8 mouse cellular contexts compared by ENCODE assay signal in the genomic region with DNA sequence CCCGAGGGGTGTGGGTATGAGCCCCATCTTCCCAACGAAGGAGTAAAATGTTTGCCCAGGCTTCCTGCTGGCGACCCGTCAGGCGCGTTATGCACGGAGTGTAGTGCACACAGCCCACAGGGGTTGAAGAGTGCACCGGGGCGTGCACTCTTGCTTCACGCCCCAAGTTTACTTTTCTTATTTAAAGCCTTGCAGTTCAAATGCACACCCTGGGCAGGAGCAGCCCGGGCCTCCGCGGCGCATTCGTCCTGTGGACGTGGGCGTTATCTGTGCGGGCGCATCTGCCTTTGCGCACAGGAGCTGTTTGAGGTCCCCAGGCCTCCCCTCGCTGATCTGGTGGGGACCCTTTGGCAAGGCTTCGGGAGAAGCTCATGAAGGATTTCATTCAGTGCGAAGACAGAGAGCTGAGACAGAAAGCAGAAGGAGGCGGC. TPM values are rescaled to one million over a fixed set of nuclear protein-coding genes. Genes with fewer than 3 reads are reported as not detected.
A peak's percentile ranks its signal among the peaks of the same experiment; 100 is the strongest.
DNase-seq lines count a peak whose midpoint lies in the region; ATAC-seq and TF ChIP-seq lines count a peak whose summit lies in the region.

No protein-coding gene starts in this region.

- peaks cover 4% of the 10 kb centered on the region; the same call in 1 of the 2 replicates for H3K4me1 ChIP-seq in midbrain, embryonic 11.5 days (ENCODE audit: control insufficient read depth, insufficient read depth, low read length)
- H3K4me1 ChIP-seq in midbrain, embryonic 16.5 days (ENCODE audit: control insufficient read depth, insufficient read depth, low read length) = peaks cover 5% of the 10 kb centered on the region
- H3K4me1 ChIP-seq in limb, embryonic 14.5 days (ENCODE audit: control insufficient read depth, insufficient read depth, low read length) = no peaks in the 10 kb centered on the region
- H3K4me1 ChIP-seq in stomach, postnatal 0 days (replicated peaks; ENCODE audit: control insufficient read depth, insufficient read depth) = no peaks in the 10 kb centered on the region

- DNase-seq in adrenal gland, adult 2 months = peak; percentile 11
- no peak for DNase-seq in adrenal gland, adult 8-10 months
- peak; percentile 92 for DNase-seq in midbrain, embryonic 11.5 days (ENCODE audit: low spot score, missing footprints)
- DNase-seq in limb, embryonic 14.5 days (ENCODE audit: low spot score) = no peak
- DNase-seq in stomach, postnatal 0 days (ENCODE audit: low spot score) = peak; percentile 59
- no peak for DNase-seq in frontal cortex, postnatal 25 days (ENCODE audit: low spot score in 2 of 2)
- no peak for DNase-seq in adrenal gland, postnatal 36 days

- H3K36me3 ChIP-seq in midbrain, embryonic 11.5 days (ENCODE audit: control insufficient read depth, insufficient read depth, low read length) = no peaks in the 10 kb centered on the region
- no peaks in the 10 kb centered on the region for H3K36me3 ChIP-seq in midbrain, embryonic 16.5 days (ENCODE audit: control insufficient read depth, insufficient read depth, low read length)
- H3K36me3 ChIP-seq in limb, embryonic 14.5 days (ENCODE audit: control insufficient read depth, insufficient read depth, low read length) = no peaks in the 10 kb centered on the region
- no peaks in the 10 kb centered on the region for H3K36me3 ChIP-seq in stomach, postnatal 0 days (ENCODE audit: control insufficient read depth, insufficient read depth, low read length)

- peak overlapping the region; percentile 58 for H3K4me2 ChIP-seq in midbrain, embryonic 11.5 days
- no peak overlapping the region for H3K4me2 ChIP-seq in midbrain, embryonic 16.5 days (ENCODE audit: low read length)
- H3K4me2 ChIP-seq in limb, embryonic 14.5 days (replicated peaks; ENCODE audit: low read depth, low read length, severe bottlenecking) = peak overlapping the region; percentile 50; the same call in 1 of the 2 replicates
- peak overlapping the region; percentile 50 for H3K4me2 ChIP-seq in stomach, postnatal 0 days (replicated peaks; ENCODE audit: low read depth)

- no peak for ATAC-seq in midbrain, embryonic 11.5 days (ENCODE audit: low FRiP score)
- no peak for ATAC-seq in midbrain, embryonic 16.5 days
- ATAC-seq in limb, embryonic 14.5 days (ENCODE audit: low FRiP score, low read depth) = no peak
- peak; percentile 69; the same call in 1 of the 2 replicates for ATAC-seq in stomach, postnatal 0 days (ENCODE audit: low FRiP score, low TSS enrichment)

- under 1% methylated on average over 24 of the region's 24 CpGs for WGBS in midbrain, embryonic 11.5 days
- under 1% methylated on average over 24 of the region's 24 CpGs for WGBS in midbrain, embryonic 16.5 days
- WGBS in limb, embryonic 14.5 days = under 1% methylated on average over 24 of the region's 24 CpGs
- 1% methylated on average over 24 of the region's 24 CpGs for WGBS in stomach, postnatal 0 days

- peaks cover 44% of the 10 kb centered on the region for H3K27me3 ChIP-seq in midbrain, embryonic 11.5 days (ENCODE audit: control insufficient read depth, insufficient read depth, low read length)
- peaks cover 26% of the 10 kb centered on the region for H3K27me3 ChIP-seq in midbrain, embryonic 16.5 days (ENCODE audit: control insufficient read depth, insufficient read depth, low read depth, low read length)
- peaks cover 58% of the 10 kb centered on the region for H3K27me3 ChIP-seq in limb, embryonic 14.5 days (ENCODE audit: control insufficient read depth, insufficient read depth, low read length)
- H3K27me3 ChIP-seq in stomach, postnatal 0 days (ENCODE audit: control insufficient read depth, insufficient read depth, low read length) = peaks cover 11% of the 10 kb centered on the region; the same call in 1 of the 2 replicates

- no peak for TF ChIP-seq EP300 in stomach, postnatal 0 days (optimal IDR thresholded peaks at IDR 0.05)

- H3K9me3 ChIP-seq in midbrain, embryonic 11.5 days (ENCODE audit: control insufficient read depth, low read length) = no peaks in the 10 kb centered on the region
- no peaks in the 10 kb centered on the region for H3K9me3 ChIP-seq in midbrain, embryonic 16.5 days (replicated peaks; ENCODE audit: control insufficient read depth, low read length, poor library complexity, severe bottlenecking)
- no peaks in the 10 kb centered on the region for H3K9me3 ChIP-seq in limb, embryonic 14.5 days (ENCODE audit: control insufficient read depth, low read length)
- no peaks in the 10 kb centered on the region for H3K9me3 ChIP-seq in stomach, postnatal 0 days (ENCODE audit: control insufficient read depth, low read length)

- no peak for TF ChIP-seq CTCF in stomach, postnatal 0 days (IDR thresholded peaks at IDR 0.05; ENCODE audit: low read depth)

- no peak for TF ChIP-seq POLR2A in limb, embryonic 14.5 days (IDR thresholded peaks at IDR 0.05; ENCODE audit: borderline replicate concordance, extremely low read depth, insufficient read depth, insufficient read length)

- no peak overlapping the region for H3K27ac ChIP-seq in midbrain, embryonic 11.5 days (ENCODE audit: low read depth, low read length)
- no peak overlapping the region for H3K27ac ChIP-seq in midbrain, embryonic 16.5 days (ENCODE audit: low read length)
- H3K27ac ChIP-seq in limb, embryonic 14.5 days (replicated peaks; ENCODE audit: low read depth, low read length) = no peak overlapping the region
- H3K27ac ChIP-seq in stomach, postnatal 0 days (replicated peaks) = no peak overlapping the region

- peak overlapping the region; percentile 36 for H3K4me3 ChIP-seq in midbrain, embryonic 11.5 days (ENCODE audit: low read depth, low read length)
- no peak overlapping the region for H3K4me3 ChIP-seq in midbrain, embryonic 16.5 days (ENCODE audit: low read depth, low read length)
- H3K4me3 ChIP-seq in limb, embryonic 14.5 days (replicated peaks; ENCODE audit: low read length) = peak overlapping the region; percentile 28; the same call in 1 of the 2 replicates
- peak overlapping the region; percentile 35 for H3K4me3 ChIP-seq in stomach, postnatal 0 days (ENCODE audit: low read depth, low read length)

- no peak overlapping the region for H3K9ac ChIP-seq in midbrain, embryonic 11.5 days (ENCODE audit: low read length)
- no peak overlapping the region for H3K9ac ChIP-seq in midbrain, embryonic 16.5 days (ENCODE audit: low read depth, low read length)
- H3K9ac ChIP-seq in limb, embryonic 14.5 days (ENCODE audit: low read depth, low read length, severe bottlenecking) = no peak overlapping the region
- no peak overlapping the region for H3K9ac ChIP-seq in stomach, postnatal 0 days (ENCODE audit: low read length)

RNA-seq across cellular contexts. Expression of gene H60b, which starts 0.8 kb away (rescaled TPM):
- under 1 TPM in 1 of 2 experiments, not detected in 1; 0.95 TPM for total RNA-seq in adrenal gland, adult 2 months (2021)
- polyA plus RNA-seq in adrenal gland, adult 2 months (2012; rRNA removed) = 0.55 and 0.76 TPM in 2 replicates
- total RNA-seq in adrenal gland, adult 8-10 months (2022) = under 1 TPM in 1 of 4 experiments, not detected in 3; 0.38 TPM
- 1.00 and 1.0 TPM in 2 replicates for polyA plus RNA-seq in midbrain, embryonic 11.5 days (2014; fragmentation: Nextera tagmentation; extraction: Ambion mirVana)
- 0.35 and 0.57 TPM in 2 replicates for polyA plus RNA-seq in midbrain, embryonic 16.5 days (2015; fragmentation: Nextera tagmentation; extraction: Ambion mirVana)
- 0.85 and 1.3 TPM in 2 replicates for polyA plus RNA-seq in limb, embryonic 14.5 days (2012; rRNA removed)
- polyA plus RNA-seq in limb, embryonic 14.5 days (2014; fragmentation: Nextera tagmentation; extraction: Ambion mirVana) = 0.68 and 1.2 TPM in 2 replicates
- polyA plus RNA-seq in stomach, postnatal 0 days (2015; fragmentation: Nextera tagmentation; extraction: Ambion mirVana) = 0.36 and 0.51 TPM in 2 replicates
- total RNA-seq in adrenal gland, postnatal 36 days (2021) = under 1 TPM in 1 of 2 experiments, not detected in 1; 0.46 TPM

RNA-seq across cellular contexts. Expression of gene Raet1e, which starts 0.8 kb away (rescaled TPM):
- 1 to 10 TPM in 1 of 2 experiments, under 1 TPM in 1; 0.31 to 2.2 TPM for total RNA-seq in adrenal gland, adult 2 months (2021)
- 0.62 and 0.69 TPM in 2 replicates for polyA plus RNA-seq in adrenal gland, adult 2 months (2012; rRNA removed)
- total RNA-seq in adrenal gland, adult 8-10 months (2022) = 1 to 10 TPM in 2 of 4 experiments, not detected in 2; 2.4 to 3.8 TPM
- polyA plus RNA-seq in midbrain, embryonic 11.5 days (2014; fragmentation: Nextera tagmentation; extraction: Ambion mirVana) = 18.1 and 18.4 TPM in 2 replicates
- 0.46 and 1.2 TPM in 2 replicates for polyA plus RNA-seq in midbrain, embryonic 16.5 days (2015; fragmentation: Nextera tagmentation; extraction: Ambion mirVana)
- 5.5 and 6.2 TPM in 2 replicates for polyA plus RNA-seq in limb, embryonic 14.5 days (2012; rRNA removed)
- polyA plus RNA-seq in limb, embryonic 14.5 days (2014; fragmentation: Nextera tagmentation; extraction: Ambion mirVana) = 7.3 and 8.5 TPM in 2 replicates
- 5.3 and 6.0 TPM in 2 replicates for polyA plus RNA-seq in stomach, postnatal 0 days (2015; fragmentation: Nextera tagmentation; extraction: Ambion mirVana)
- 1 to 10 TPM in 1 of 2 experiments, under 1 TPM in 1; 0.46 to 1.9 TPM for total RNA-seq in adrenal gland, postnatal 36 days (2021)

RNA-seq across cellular contexts. Expression of gene E030030I06Rik, which starts 10.1 kb away (rescaled TPM):
- total RNA-seq in adrenal gland, adult 2 months (2021) = 1 to 10 TPM; 4.7 to 9.8 TPM
- polyA plus RNA-seq in adrenal gland, adult 2 months (2012; rRNA removed) = 4.3 and 8.1 TPM in 2 replicates
- total RNA-seq in adrenal gland, adult 8-10 months (2022) = 1 to 10 TPM; 3.8 to 8.9 (median 7.0) TPM
- polyA plus RNA-seq in midbrain, embryonic 11.5 days (2014; fragmentation: Nextera tagmentation; extraction: Ambion mirVana) = 24.8 and 29.2 TPM in 2 replicates
- 1.9 and 2.9 TPM in 2 replicates for polyA plus RNA-seq in midbrain, embryonic 16.5 days (2015; fragmentation: Nextera tagmentation; extraction: Ambion mirVana)
- 10.6 and 12.3 TPM in 2 replicates for polyA plus RNA-seq in limb, embryonic 14.5 days (2012; rRNA removed)
- polyA plus RNA-seq in limb, embryonic 14.5 days (2014; fragmentation: Nextera tagmentation; extraction: Ambion mirVana) = 16.7 and 23.1 TPM in 2 replicates
- polyA plus RNA-seq in stomach, postnatal 0 days (2015; fragmentation: Nextera tagmentation; extraction: Ambion mirVana) = 12.9 and 16.2 TPM in 2 replicates
- 10 to 100 TPM; 11.2 to 12.8 TPM for total RNA-seq in adrenal gland, postnatal 36 days (2021)

Comparison
In these comparisons a context has a peak if more than half of its experiments do, and no peak if none do; other contexts are left out.
1. DNase-seq: peak in adrenal gland, adult 2 months (single experiment), midbrain, embryonic 11.5 days (single experiment) and stomach, postnatal 0 days (single experiment); none in adrenal gland, adult 8-10 months (single experiment), limb, embryonic 14.5 days (single experiment), frontal cortex, postnatal 25 days (0 of 2) and adrenal gland, postnatal 36 days (0 of 2).